In the genomic region with DNA sequence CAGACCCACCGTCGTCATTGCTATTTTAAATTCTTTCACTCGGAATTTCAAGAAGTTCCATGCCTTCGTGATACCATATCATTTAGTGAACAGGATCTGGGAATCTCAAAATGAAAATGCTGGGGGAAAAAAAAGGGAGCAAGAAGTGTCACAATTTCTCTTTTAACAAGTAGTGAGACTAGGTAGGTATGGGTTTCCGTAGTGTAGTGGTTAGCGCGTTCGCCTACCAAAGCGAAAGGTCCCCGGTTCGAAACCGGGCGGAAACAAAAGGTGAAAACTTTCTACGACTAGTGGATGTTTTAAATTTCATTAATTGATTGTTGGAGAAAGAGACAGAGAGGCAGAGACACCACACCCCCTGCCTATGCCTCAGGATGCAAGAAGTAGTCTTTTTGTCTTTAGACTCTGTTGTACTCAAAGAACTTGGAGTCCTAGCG, we compare ENCODE assay signal across 8 mouse cellular contexts. TPM values are rescaled to one million over a fixed set of nuclear protein-coding genes. Genes with fewer than 3 reads are reported as not detected.
A peak's percentile ranks its signal among the peaks of the same experiment; 100 is the strongest.
DNase-seq lines count a peak whose midpoint lies in the region; ATAC-seq and TF ChIP-seq lines count a peak whose summit lies in the region.

No protein-coding gene starts in this region.

- ATAC-seq in heart, embryonic 12.5 days (ENCODE audit: insufficient number of reproducible peaks, low FRiP score), result 0 out of 2 replicates have a peak, but pooled peaks have one; percentile 9
- no peak; the same call in 1 of the 2 replicates for ATAC-seq in kidney, postnatal 0 days (replicated peaks; ENCODE audit: low FRiP score, low read depth)
- no peak for ATAC-seq in lung, postnatal 0 days

- H3K9ac ChIP-seq in heart, embryonic 12.5 days, result peak overlapping the region; percentile 61
- H3K9ac ChIP-seq in kidney, postnatal 0 days (ENCODE audit: low read depth, low read length), result peak overlapping the region; percentile 36; the same call in 1 of the 2 replicates
- no peak overlapping the region for H3K9ac ChIP-seq in lung, postnatal 0 days (replicated peaks; ENCODE audit: low read depth)

- TF ChIP-seq EP300 in lung, postnatal 0 days (IDR thresholded peaks at IDR 0.05), result peak; percentile 48; the same call in 1 of the 2 replicates

- no peak overlapping the region for H3ac ChIP-seq in C2C12 (ENCODE audit: control insufficient read depth, insufficient read length, low read depth)

- H3K4me1 ChIP-seq in heart, embryonic 12.5 days (replicated peaks), result peaks cover 17% of the 10 kb centered on the region
- H3K4me1 ChIP-seq in kidney, postnatal 0 days (replicated peaks; ENCODE audit: insufficient read depth, low read length), result 0 out of 2 replicates have a peak, but pooled peaks cover 2% of the 10 kb centered on the region
- peaks cover 6% of the 10 kb centered on the region; the same call in 1 of the 2 replicates for H3K4me1 ChIP-seq in lung, postnatal 0 days (ENCODE audit: insufficient read depth, low read depth, low read length)
- H3K4me1 ChIP-seq in olfactory bulb, adult 2 months (ENCODE audit: control insufficient read depth, insufficient read depth, low read length), result peaks cover 14% of the 10 kb centered on the region

- H3K27me3 ChIP-seq in C2C12 (ENCODE audit: control insufficient read depth, insufficient read depth, insufficient read length), result no peaks in the 10 kb centered on the region
- H3K27me3 ChIP-seq in heart, embryonic 12.5 days (replicated peaks), result peaks cover 11% of the 10 kb centered on the region
- H3K27me3 ChIP-seq in kidney, postnatal 0 days (ENCODE audit: insufficient read depth, low read length), result no peaks in the 10 kb centered on the region
- H3K27me3 ChIP-seq in lung, postnatal 0 days (replicated peaks; ENCODE audit: insufficient read depth, low read length), result 0 out of 2 replicates have a peak, but pooled peaks cover 6% of the 10 kb centered on the region

- no peak for TF ChIP-seq POLR2A in olfactory bulb, adult 2 months (IDR thresholded peaks at IDR 0.05; ENCODE audit: insufficient read depth, low read depth, low read length)

- no peak overlapping the region for H3K4me3 ChIP-seq in C2C12 (ENCODE audit: insufficient read depth, poor library complexity, severe bottlenecking)
- peak overlapping the region; percentile 52 for H3K4me3 ChIP-seq in heart, embryonic 12.5 days
- H3K4me3 ChIP-seq in kidney, postnatal 0 days (replicated peaks; ENCODE audit: low read depth, low read length), result peak overlapping the region; percentile 34
- peak overlapping the region; percentile 28 for H3K4me3 ChIP-seq in lung, postnatal 0 days (ENCODE audit: low read depth, low read length)
- H3K4me3 ChIP-seq in olfactory bulb, adult 2 months (ENCODE audit: insufficient read depth, low read depth, low read length), result peak overlapping the region; percentile 4

- no peaks in the 10 kb centered on the region for H3K79me3 ChIP-seq in C2C12 (ENCODE audit: low read depth)

- peak overlapping the region; percentile 88 for H3K4me2 ChIP-seq in heart, embryonic 12.5 days
- peak overlapping the region; percentile 59 for H3K4me2 ChIP-seq in kidney, postnatal 0 days (ENCODE audit: low read length)
- H3K4me2 ChIP-seq in lung, postnatal 0 days (replicated peaks; ENCODE audit: low read depth, low read length), result peak overlapping the region; percentile 52

- no peaks in the 10 kb centered on the region for H3K79me2 ChIP-seq in C2C12 (ENCODE audit: control insufficient read depth, insufficient read depth)

- no peaks in the 10 kb centered on the region for H3K36me3 ChIP-seq in C2C12 (ENCODE audit: control insufficient read depth, insufficient read depth)
- H3K36me3 ChIP-seq in heart, embryonic 12.5 days, result no peaks in the 10 kb centered on the region
- no peaks in the 10 kb centered on the region for H3K36me3 ChIP-seq in kidney, postnatal 0 days (ENCODE audit: insufficient read depth, low read length)
- H3K36me3 ChIP-seq in lung, postnatal 0 days (ENCODE audit: insufficient read depth, low read length), result no peaks in the 10 kb centered on the region

- H3K27ac ChIP-seq in heart, embryonic 12.5 days (ENCODE audit: poor library complexity, severe bottlenecking), result no peak overlapping the region
- H3K27ac ChIP-seq in kidney, postnatal 0 days, result no peak overlapping the region
- no peak overlapping the region for H3K27ac ChIP-seq in lung, postnatal 0 days (ENCODE audit: low read length)
- no peak overlapping the region for H3K27ac ChIP-seq in olfactory bulb, adult 2 months (ENCODE audit: insufficient read depth, low read depth, low read length)

- WGBS in heart, embryonic 12.5 days, result 1% methylated on average over 15 of the region's 15 CpGs
- 1% methylated on average over 15 of the region's 15 CpGs for WGBS in kidney, postnatal 0 days
- 1% methylated on average over 15 of the region's 15 CpGs for WGBS in lung, postnatal 0 days
- 2% methylated on average over 15 of the region's 15 CpGs for WGBS in olfactory bulb, adult 2 months

- peak; percentile 92 for DNase-seq in ZHBTc4 (ENCODE audit: low read depth, low spot score)
- DNase-seq in embryo, embryonic 11 days, result peak; percentile 84
- peak; percentile 78 for DNase-seq in kidney, postnatal 0 days (ENCODE audit: low spot score)
- DNase-seq in lung, postnatal 0 days (ENCODE audit: low spot score), result peak; percentile 68
- DNase-seq in thymus, postnatal 36 days, result peak; percentile 69 to 76

- TF ChIP-seq CTCF in C2C12 (IDR thresholded peaks at IDR 0.05; ENCODE audit: control insufficient read depth, insufficient read depth, insufficient read length), result no peak
- TF ChIP-seq CTCF in kidney, postnatal 0 days (IDR thresholded peaks at IDR 0.05; ENCODE audit: low read depth), result no peak
- TF ChIP-seq CTCF in lung, postnatal 0 days (IDR thresholded peaks at IDR 0.05), result no peak
- no peak for TF ChIP-seq CTCF in olfactory bulb, adult 2 months (IDR thresholded peaks at IDR 0.05; ENCODE audit: insufficient read depth, low read depth, low read length)

- H3K9me3 ChIP-seq in heart, embryonic 12.5 days (replicated peaks), result peaks cover 4% of the 10 kb centered on the region; the same call in 1 of the 2 replicates
- no peaks in the 10 kb centered on the region for H3K9me3 ChIP-seq in kidney, postnatal 0 days (replicated peaks; ENCODE audit: low read length)
- H3K9me3 ChIP-seq in lung, postnatal 0 days (ENCODE audit: low read length), result no peaks in the 10 kb centered on the region

TF ChIP-seq in C2C12, 6 proteins besides CTCF, POLR2A, EP300 and RAD21:
- no peak for TF ChIP-seq MYOD1 (IDR thresholded peaks at IDR 0.05; ENCODE audit: control insufficient read depth, insufficient read length, low read depth)
- TF ChIP-seq FOSL1 (IDR thresholded peaks at IDR 0.05; ENCODE audit: insufficient read depth, low read length, poor library complexity, severe bottlenecking), result no peak
- no peak for TF ChIP-seq USF1 (IDR thresholded peaks at IDR 0.05; ENCODE audit: low read depth)
- no peak for TF ChIP-seq MAX (IDR thresholded peaks at IDR 0.05)
- TF ChIP-seq CEBPB (IDR thresholded peaks at IDR 0.05; ENCODE audit: low read depth), result peak; percentile 20
- TF ChIP-seq MYOG (IDR thresholded peaks at IDR 0.05; ENCODE audit: control insufficient read depth, extremely low read depth, insufficient read length), result no peak

RNA-seq across cellular contexts. Expression of a gene that starts 2.4 kb away (rescaled TPM):
- polyA plus RNA-seq in C2C12 (2012; fragmentation: generic; extraction: Trizol), result 1.9 TPM
- 0.39 and 0.52 TPM in 2 replicates for polyA plus RNA-seq in heart, embryonic 12.5 days (2016; fragmentation: Nextera tagmentation; extraction: Ambion mirVana)
- 10.2 and 10.5 TPM in 2 replicates for polyA plus RNA-seq in kidney, postnatal 0 days (2015; fragmentation: Nextera tagmentation; extraction: Ambion mirVana)
- polyA plus RNA-seq in lung, postnatal 0 days (2015; fragmentation: Nextera tagmentation; extraction: Ambion mirVana), result 1.2 and 1.6 TPM in 2 replicates
- polyA plus RNA-seq in olfactory bulb, adult 2 months (2012; ENCODE audit: insufficient read depth, insufficient read length, low replicate concordance, missing spikeins), result not detected in 2 replicates

RNA-seq across cellular contexts. Expression of a gene that starts 2.9 kb away (rescaled TPM):
- polyA plus RNA-seq in C2C12 (2012; fragmentation: generic; extraction: Trizol), result 8.0 TPM
- polyA plus RNA-seq in heart, embryonic 12.5 days (2016; fragmentation: Nextera tagmentation; extraction: Ambion mirVana), result 3.3 and 5.3 TPM in 2 replicates
- polyA plus RNA-seq in kidney, postnatal 0 days (2015; fragmentation: Nextera tagmentation; extraction: Ambion mirVana), result 4.4 and 10.3 TPM in 2 replicates
- polyA plus RNA-seq in lung, postnatal 0 days (2015; fragmentation: Nextera tagmentation; extraction: Ambion mirVana), result 4.4 and 5.5 TPM in 2 replicates
- not detected in 2 replicates for polyA plus RNA-seq in olfactory bulb, adult 2 months (2012; ENCODE audit: insufficient read depth, insufficient read length, low replicate concordance, missing spikeins)

RNA-seq across cellular contexts. Expression of a gene that starts 6.4 kb away (rescaled TPM):
- 24.4 TPM for polyA plus RNA-seq in C2C12 (2012; fragmentation: generic; extraction: Trizol)
- 4.3 and 4.4 TPM in 2 replicates for polyA plus RNA-seq in heart, embryonic 12.5 days (2016; fragmentation: Nextera tagmentation; extraction: Ambion mirVana)
- polyA plus RNA-seq in kidney, postnatal 0 days (2015; fragmentation: Nextera tagmentation; extraction: Ambion mirVana), result 5.2 and 5.3 TPM in 2 replicates
- polyA plus RNA-seq in lung, postnatal 0 days (2015; fragmentation: Nextera tagmentation; extraction: Ambion mirVana), result 4.3 and 5.1 TPM in 2 replicates
- polyA plus RNA-seq in olfactory bulb, adult 2 months (2012; ENCODE audit: insufficient read depth, insufficient read length, low replicate concordance, missing spikeins), result not detected in 2 replicates

RNA-seq across cellular contexts. Expression of a gene that starts 23.4 kb away (rescaled TPM):
- polyA plus RNA-seq in C2C12 (2012; fragmentation: generic; extraction: Trizol), result 3,051 TPM
- 397 and 428 TPM in 2 replicates for polyA plus RNA-seq in heart, embryonic 12.5 days (2016; fragmentation: Nextera tagmentation; extraction: Ambion mirVana)
- 732 and 795 TPM in 2 replicates for polyA plus RNA-seq in kidney, postnatal 0 days (2015; fragmentation: Nextera tagmentation; extraction: Ambion mirVana)
- 404 and 434 TPM in 2 replicates for polyA plus RNA-seq in lung, postnatal 0 days (2015; fragmentation: Nextera tagmentation; extraction: Ambion mirVana)
- 2,873 TPM in 1 of 2 replicates, not detected in the other for polyA plus RNA-seq in olfactory bulb, adult 2 months (2012; ENCODE audit: insufficient read depth, insufficient read length, low replicate concordance, missing spikeins)

RNA-seq across cellular contexts. Expression of a gene that starts 47.9 kb away (rescaled TPM):
- polyA plus RNA-seq in C2C12 (2012; fragmentation: generic; extraction: Trizol), result 9.1 TPM
- polyA plus RNA-seq in heart, embryonic 12.5 days (2016; fragmentation: Nextera tagmentation; extraction: Ambion mirVana), result 7.6 and 7.7 TPM in 2 replicates
- 32.0 and 33.2 TPM in 2 replicates for polyA plus RNA-seq in kidney, postnatal 0 days (2015; fragmentation: Nextera tagmentation; extraction: Ambion mirVana)
- 20.2 and 26.4 TPM in 2 replicates for polyA plus RNA-seq in lung, postnatal 0 days (2015; fragmentation: Nextera tagmentation; extraction: Ambion mirVana)
- polyA plus RNA-seq in olfactory bulb, adult 2 months (2012; ENCODE audit: insufficient read depth, insufficient read length, low replicate concordance, missing spikeins), result 204 TPM in 1 of 2 replicates, not detected in the other
